Mouse (Mus musculus) ES-Bruce4 (cell line): ENCODE results near the gene Pcsk4.

Experiments used
- CTCF ChIP-seq: IDR thresholded peaks from one replicate; pipeline ENCODE4 v1.8.1; 2011; ENCODE audit warnings: low read depth, low read length
- EP300 ChIP-seq: IDR thresholded peaks from 2 replicates; pipeline ENCODE4 v1.6.1; 2011; ENCODE audit warnings: low read depth, low read length; ENCODE audit not compliant: insufficient read depth
- POLR2A ChIP-seq: IDR thresholded peaks from one replicate; pipeline ENCODE4 v1.8.1; 2011; ENCODE audit warnings: low read length; ENCODE audit not compliant: insufficient read depth

GRCm38 (mm10) chr10:80350292-80350691 is 21.0 kb upstream of the Pcsk4 start:
- TF ChIP-seq POLR2A (no peak), CTCF (peak; percentile 93), EP300 (no peak)
